Mouse (Mus musculus) megakaryocyte, adult 5-6 weeks (primary cell): ENCODE measurements at regions not wholly inside any gene's neighbourhood (a gene's known extent, or its start where the extent isn't known, plus 50 kb on each side); places are given as distances from the start of the nearest gene placed in this dataset.

Source experiments
- ATAC-seq: 2 replicates; pipeline ENCODE4 v1.8.0; 2016; ENCODE audit warnings: mild to moderate bottlenecking, inconsistent platforms; ENCODE audit not compliant: poor library complexity, severe bottlenecking

DNA sequence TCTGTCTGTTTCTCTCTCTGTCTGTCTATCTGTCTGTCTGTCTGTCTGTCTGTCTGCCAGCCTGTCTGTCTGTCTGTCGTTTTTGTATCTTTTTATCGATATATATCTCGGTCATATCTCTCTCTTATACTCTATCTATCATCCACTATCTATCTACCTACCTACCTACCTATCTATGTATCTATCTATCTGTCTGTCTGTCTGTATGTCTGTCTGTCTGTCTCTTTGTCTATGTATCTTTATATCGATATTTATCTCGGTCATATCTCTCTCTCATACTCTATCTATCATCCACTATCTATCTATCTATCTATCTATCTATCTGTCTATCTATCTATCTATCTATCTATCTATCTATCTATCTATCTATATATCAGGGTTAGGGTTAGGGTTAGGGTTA, 533.9 kb downstream of the Zfy1 start:
- peak; percentile 51 for ATAC-seq
